Mouse (Mus musculus): Measurements from ENCODE around the gene Mdh1. TPM values are rescaled to one million over a fixed set of nuclear protein-coding genes. Genes with fewer than 3 reads are reported as not detected.

Mdh1 gene
- polyA plus RNA-seq, 1 experiment = 863 TPM

GRCm38 (mm10) chr11:21566934-21567333 is 5.2 kb downstream of the Mdh1 start:
- Histone ChIP-seq H3K4me3 (ENCODE audit: insufficient read depth, low read length) (no peak overlapping the region), H3K4me1 (ENCODE audit: control insufficient read depth, insufficient read depth, low read length) (peaks cover 17% of the 10 kb centered on the region), H3K27ac (ENCODE audit: insufficient read depth, low read length) (no peak overlapping the region)
- TF ChIP-seq POLR2A (IDR thresholded peaks at IDR 0.05; ENCODE audit: extremely low read depth, insufficient read depth, low read length) (no peak), CTCF (IDR thresholded peaks at IDR 0.05; ENCODE audit: extremely low read depth, insufficient read depth, low read length) (no peak)

GRCm38 (mm10) chr11:21564681-21565405 is 7.3 kb downstream of the Mdh1 start:
- peaks cover 17% of the 10 kb centered on the region for H3K4me1 ChIP-seq (ENCODE audit: control insufficient read depth, insufficient read depth, low read length)
- TF ChIP-seq POLR2A (IDR thresholded peaks at IDR 0.05; ENCODE audit: extremely low read depth, insufficient read depth, low read length) (no peak), CTCF (IDR thresholded peaks at IDR 0.05; ENCODE audit: extremely low read depth, insufficient read depth, low read length) (no peak)
- H3K4me3 ChIP-seq (ENCODE audit: insufficient read depth, low read length) = no peak overlapping the region
- no peak overlapping the region for H3K27ac ChIP-seq (ENCODE audit: insufficient read depth, low read length)

- H3K4me1 ChIP-seq (ENCODE audit: control insufficient read depth, insufficient read depth, low read length) = peaks cover 11% of the 10 kb centered on the region
- TF ChIP-seq POLR2A (IDR thresholded peaks at IDR 0.05; ENCODE audit: extremely low read depth, insufficient read depth, low read length) (no peak), CTCF (IDR thresholded peaks at IDR 0.05; ENCODE audit: extremely low read depth, insufficient read depth, low read length) (no peak)
- H3K27ac ChIP-seq (ENCODE audit: insufficient read depth, low read length) = no peak overlapping the region
- H3K4me3 ChIP-seq (ENCODE audit: insufficient read depth, low read length) = no peak overlapping the region
These were observed 8.4 kb downstream of the Mdh1 start for GRCm38 (mm10) chr11:21563617-21564325.

GRCm38 (mm10) chr11:21561347-21561746 is 10.8 kb downstream of the Mdh1 start:
- H3K4me3 ChIP-seq (ENCODE audit: insufficient read depth, low read length) = no peak overlapping the region
- TF ChIP-seq POLR2A (IDR thresholded peaks at IDR 0.05; ENCODE audit: extremely low read depth, insufficient read depth, low read length) = no peak
- no peak for TF ChIP-seq CTCF (IDR thresholded peaks at IDR 0.05; ENCODE audit: extremely low read depth, insufficient read depth, low read length)
- no peak overlapping the region for H3K27ac ChIP-seq (ENCODE audit: insufficient read depth, low read length)
- peaks cover 7% of the 10 kb centered on the region for H3K4me1 ChIP-seq (ENCODE audit: control insufficient read depth, insufficient read depth, low read length)

GRCm38 (mm10) chr11:21559727-21560126 is 12.4 kb downstream of the Mdh1 start:
- no peak for TF ChIP-seq CTCF (IDR thresholded peaks at IDR 0.05; ENCODE audit: extremely low read depth, insufficient read depth, low read length)
- TF ChIP-seq POLR2A (IDR thresholded peaks at IDR 0.05; ENCODE audit: extremely low read depth, insufficient read depth, low read length) = no peak
- Histone ChIP-seq H3K4me1 (ENCODE audit: control insufficient read depth, insufficient read depth, low read length) (peaks cover 3% of the 10 kb centered on the region; the same call in 1 of the 2 replicates), H3K27ac (ENCODE audit: insufficient read depth, low read length) (no peak overlapping the region), H3K4me3 (ENCODE audit: insufficient read depth, low read length) (no peak overlapping the region)

GRCm38 (mm10) chr11:21552049-21552448 is 20.1 kb downstream of the Mdh1 start:
- H3K4me3 ChIP-seq (ENCODE audit: insufficient read depth, low read length) = no peak overlapping the region
- TF ChIP-seq POLR2A (IDR thresholded peaks at IDR 0.05; ENCODE audit: extremely low read depth, insufficient read depth, low read length) (no peak), CTCF (IDR thresholded peaks at IDR 0.05; ENCODE audit: extremely low read depth, insufficient read depth, low read length) (no peak)
- H3K27ac ChIP-seq (ENCODE audit: insufficient read depth, low read length) = no peak overlapping the region
- H3K4me1 ChIP-seq (ENCODE audit: control insufficient read depth, insufficient read depth, low read length) = no peaks in the 10 kb centered on the region

GRCm38 (mm10) chr11:21550222-21551173 is 21.7 kb downstream of the Mdh1 start:
- H3K4me1 ChIP-seq (ENCODE audit: control insufficient read depth, insufficient read depth, low read length) = no peaks in the 10 kb centered on the region
- TF ChIP-seq POLR2A (IDR thresholded peaks at IDR 0.05; ENCODE audit: extremely low read depth, insufficient read depth, low read length) (no peak), CTCF (IDR thresholded peaks at IDR 0.05; ENCODE audit: extremely low read depth, insufficient read depth, low read length) (no peak)
- no peak overlapping the region for H3K4me3 ChIP-seq (ENCODE audit: insufficient read depth, low read length)
- H3K27ac ChIP-seq (ENCODE audit: insufficient read depth, low read length) = no peak overlapping the region

- Histone ChIP-seq H3K27ac (ENCODE audit: insufficient read depth, low read length) (no peak overlapping the region), H3K4me1 (ENCODE audit: control insufficient read depth, insufficient read depth, low read length) (no peaks in the 10 kb centered on the region; the same call in 1 of the 2 replicates), H3K4me3 (ENCODE audit: insufficient read depth, low read length) (no peak overlapping the region)
- no peak for TF ChIP-seq POLR2A (IDR thresholded peaks at IDR 0.05; ENCODE audit: extremely low read depth, insufficient read depth, low read length)
- no peak for TF ChIP-seq CTCF (IDR thresholded peaks at IDR 0.05; ENCODE audit: extremely low read depth, insufficient read depth, low read length)
These were observed 22.4 kb downstream of the Mdh1 start for GRCm38 (mm10) chr11:21549754-21550153.

GRCm38 (mm10) chr11:21549052-21549451 is 23.1 kb downstream of the Mdh1 start:
- Histone ChIP-seq H3K27ac (ENCODE audit: insufficient read depth, low read length) (no peak overlapping the region), H3K4me3 (ENCODE audit: insufficient read depth, low read length) (no peak overlapping the region), H3K4me1 (ENCODE audit: control insufficient read depth, insufficient read depth, low read length) (no peaks in the 10 kb centered on the region; the same call in 1 of the 2 replicates)
- TF ChIP-seq POLR2A (IDR thresholded peaks at IDR 0.05; ENCODE audit: extremely low read depth, insufficient read depth, low read length) (no peak), CTCF (IDR thresholded peaks at IDR 0.05; ENCODE audit: extremely low read depth, insufficient read depth, low read length) (no peak)
